Mouse (Mus musculus) embryonic facial prominence, embryonic 11.5 days (tissue): Measurements from ENCODE around the gene Pbrm1. TPM values are rescaled to one million over a fixed set of nuclear protein-coding genes. Genes with fewer than 3 reads are reported as not detected.
A peak's percentile ranks its signal among the peaks of the same experiment; 100 is the strongest.

ENCODE experiments used
- ATAC-seq: fragments of 200-750 bp; cut with Nextera tagmentation; replicated peaks from 2 replicates; pipeline ENCODE4 v1.8.0; 2017; ENCODE audit warnings: low read depth; ENCODE audit not compliant: insufficient number of reproducible peaks, low FRiP score, low TSS enrichment
- DNase-seq: peaks from one replicate; pipeline ENCODE4 v3.0.0-alpha.2; 2015; ENCODE audit warnings: low spot score
- H3K27ac ChIP-seq: fragments of 300-500 bp; sonication (generic); replicated peaks from 2 replicates; pipeline ENCODE4 v1.5.1; 2014; ENCODE audit warnings: mild to moderate bottlenecking, low read depth, low read length, control low read depth
- H3K27me3 ChIP-seq: fragments of 300-500 bp; sonication (generic); 2 replicates; pipeline ENCODE4 v1.6.1; 2014; ENCODE audit warnings: mild to moderate bottlenecking, low read length, moderate library complexity, mixed read lengths; ENCODE audit not compliant: control insufficient read depth, insufficient read depth
- H3K36me3 ChIP-seq: fragments of 300-500 bp; sonication (generic); replicated peaks from 2 replicates; pipeline ENCODE4 v1.6.1; 2014; ENCODE audit warnings: low read depth, mild to moderate bottlenecking, low read length, moderate library complexity, mixed read lengths; ENCODE audit not compliant: control insufficient read depth, insufficient read depth
- H3K4me1 ChIP-seq: fragments of 300-500 bp; sonication (generic); 2 replicates; pipeline ENCODE4 v1.6.1; 2014; ENCODE audit warnings: low read length, mixed read lengths; ENCODE audit not compliant: control insufficient read depth, insufficient read depth
- H3K4me2 ChIP-seq: fragments of 300-500 bp; sonication (generic); 2 replicates; pipeline ENCODE4 v1.6.1; 2014; ENCODE audit warnings: low read depth, mild to moderate bottlenecking, control low read depth, low read length, moderate library complexity
- H3K4me3 ChIP-seq: fragments of 300-500 bp; sonication (generic); 2 replicates; pipeline ENCODE4 v1.5.1; 2014; ENCODE audit warnings: low read depth, low read length, control low read depth
- H3K9ac ChIP-seq: fragments of 300-500 bp; sonication (generic); replicated peaks from 2 replicates; pipeline ENCODE4 v1.6.1; 2014; ENCODE audit warnings: mild to moderate bottlenecking, control low read depth, low read length
- H3K9me3 ChIP-seq: fragments of 300-500 bp; sonication (generic); replicated peaks from 2 replicates; pipeline ENCODE4 v1.6.1; 2016; ENCODE audit warnings: mild to moderate bottlenecking, low read length, inconsistent platforms, mixed read lengths; ENCODE audit not compliant: control insufficient read depth
- WGBS: fragments of 180-500 bp; shearing (Covaris S2); extraction: QIAGEN DNeasy Blood & Tissue Kit; methylation state at CpG from one replicate; pipeline ENCODE4 v1.1.7; 2014; 5-methylcytosine and 5-hydroxymethylcytosine counted together
- polyA plus RNA-seq: library from polyadenylated mRNA; unstranded; fragments of >200 nt; fragmentation: Nextera tagmentation; extraction: Ambion mirVana; gene quantifications from 2 replicates; pipeline ENCODE4 v1.2.1, GENCODE M21; 2014

Pbrm1 gene
- 123 and 125 TPM in 2 replicates for polyA plus RNA-seq

- peak within 1 kb of the TSS; percentile 55 for H3K4me2 ChIP-seq
- peaks cover 9% of the 10 kb centered on the region for H3K36me3 ChIP-seq
- H3K9me3 ChIP-seq, result no peaks in the 10 kb centered on the region
- DNase-seq (peak; percentile 97), ATAC-seq (peak; percentile 92)
- no peaks in the 10 kb centered on the region for H3K27me3 ChIP-seq
- WGBS, result 0% methylated on average over 41 of the region's 53 CpGs
- H3K9ac ChIP-seq, result peak within 1 kb of the TSS; percentile 98
- peak within 1 kb of the TSS; percentile 96 for H3K27ac ChIP-seq
- peaks cover 4% of the 10 kb centered on the region for H3K4me1 ChIP-seq
- H3K4me3 ChIP-seq, result peak within 1 kb of the TSS; percentile 83
These were observed at the start of gene Pbrm1, which contains the start of gene Gnl3 for GRCm38 (mm10) chr14:31018860-31019291. Gene Pbrm1, plus strand, starts transcription at chr14:31019138. Gene Gnl3, minus strand, starts transcription at chr14:31019152.

GRCm38 (mm10) chr14:30974204-30974603, 44.7 kb upstream of the Pbrm1 start:
- 73% methylated on average over 6 of the region's 6 CpGs for WGBS
- DNase-seq, result no peak
- no peak overlapping the region for H3K4me2 ChIP-seq
- H3K4me3 ChIP-seq, result no peak overlapping the region
- no peaks in the 10 kb centered on the region for H3K4me1 ChIP-seq
- H3K36me3 ChIP-seq, result no peaks in the 10 kb centered on the region
- no peaks in the 10 kb centered on the region for H3K27me3 ChIP-seq
- no peak for ATAC-seq
- no peak overlapping the region for H3K9ac ChIP-seq
- H3K27ac ChIP-seq, result no peak overlapping the region
- H3K9me3 ChIP-seq, result no peaks in the 10 kb centered on the region

- no peaks in the 10 kb centered on the region for H3K36me3 ChIP-seq
- no peak overlapping the region for H3K9ac ChIP-seq
- no peak overlapping the region for H3K4me3 ChIP-seq
- no peak for ATAC-seq
- H3K27me3 ChIP-seq, result no peaks in the 10 kb centered on the region
- WGBS, result 78% methylated on average over 3 of the region's 3 CpGs
- H3K4me1 ChIP-seq, result no peaks in the 10 kb centered on the region
- H3K4me2 ChIP-seq, result no peak overlapping the region
- no peaks in the 10 kb centered on the region for H3K9me3 ChIP-seq
- DNase-seq, result no peak
- H3K27ac ChIP-seq, result no peak overlapping the region
These were observed 42.7 kb upstream of the Pbrm1 start for GRCm38 (mm10) chr14:30976222-30976621.

GRCm38 (mm10) chr14:30996417-30996816, 22.5 kb upstream of the Pbrm1 start:
- Histone ChIP-seq H3K4me2 (no peak overlapping the region), H3K27ac (no peak overlapping the region), H3K27me3 (no peaks in the 10 kb centered on the region), H3K9ac (no peak overlapping the region), H3K9me3 (no peaks in the 10 kb centered on the region), H3K4me3 (no peak overlapping the region), H3K36me3 (no peaks in the 10 kb centered on the region), H3K4me1 (no peaks in the 10 kb centered on the region)
- no peak for DNase-seq
- ATAC-seq, result no peak

- H3K4me1 ChIP-seq, result no peaks in the 10 kb centered on the region
- no peak for ATAC-seq
- H3K36me3 ChIP-seq, result no peaks in the 10 kb centered on the region
- no peaks in the 10 kb centered on the region for H3K27me3 ChIP-seq
- no peak overlapping the region for H3K27ac ChIP-seq
- peak overlapping the region; percentile 93 for H3K9ac ChIP-seq
- H3K4me2 ChIP-seq, result peak overlapping the region; percentile 78
- no peaks in the 10 kb centered on the region for H3K9me3 ChIP-seq
- H3K4me3 ChIP-seq, result peak overlapping the region; percentile 93
- 62% methylated on average over 10 of the region's 10 CpGs for WGBS
- DNase-seq, result no peak
These were observed 18.6 kb upstream of the Pbrm1 start for GRCm38 (mm10) chr14:31000356-31000755.

GRCm38 (mm10) chr14:31000816-31001306, 18.1 kb upstream of the Pbrm1 start:
- H3K4me1 ChIP-seq, result no peaks in the 10 kb centered on the region
- H3K4me3 ChIP-seq, result peak overlapping the region; percentile 93
- under 1% methylated on average over 21 of the region's 21 CpGs for WGBS
- H3K27me3 ChIP-seq, result no peaks in the 10 kb centered on the region
- H3K4me2 ChIP-seq, result peak overlapping the region; percentile 78
- ATAC-seq, result no peak
- DNase-seq, result no peak
- 0 out of 2 replicates have a peak overlapping the region, but pooled peaks have one; percentile 85 for H3K27ac ChIP-seq
- no peaks in the 10 kb centered on the region for H3K36me3 ChIP-seq
- H3K9me3 ChIP-seq, result no peaks in the 10 kb centered on the region
- H3K9ac ChIP-seq, result peak overlapping the region; percentile 93

GRCm38 (mm10) chr14:31001307-31002205, 17.4 kb upstream of the Pbrm1 start, which contains the start of the genes Glt8d1 and Spcs1:
Gene Glt8d1, plus strand, starts transcription at chr14:31001400.
Gene Spcs1, minus strand, starts transcription at chr14:31001672.
- H3K4me2 ChIP-seq, result peak within 1 kb of the TSS; percentile 78
- peak within 1 kb of the TSS; percentile 93 for H3K9ac ChIP-seq
- H3K9me3 ChIP-seq, result no peaks in the 10 kb centered on the region
- peak within 1 kb of the TSS; percentile 93 for H3K4me3 ChIP-seq
- under 1% methylated on average over 80 of the region's 84 CpGs for WGBS
- H3K27me3 ChIP-seq, result no peaks in the 10 kb centered on the region
- no peaks in the 10 kb centered on the region for H3K4me1 ChIP-seq
- H3K27ac ChIP-seq, result peak within 1 kb of the TSS; percentile 85
- peak; percentile 88 for DNase-seq
- peak; percentile 89 for ATAC-seq
- no peaks in the 10 kb centered on the region for H3K36me3 ChIP-seq

- no peaks in the 10 kb centered on the region for H3K36me3 ChIP-seq
- ATAC-seq (no peak), DNase-seq (no peak)
- no peak overlapping the region for H3K27ac ChIP-seq
- H3K9me3 ChIP-seq, result no peaks in the 10 kb centered on the region
- H3K27me3 ChIP-seq, result no peaks in the 10 kb centered on the region
- no peak overlapping the region for H3K4me2 ChIP-seq
- H3K4me3 ChIP-seq, result no peak overlapping the region
- WGBS, result 94% methylated on average over 2 of the region's 2 CpGs
- no peak overlapping the region for H3K9ac ChIP-seq
- no peaks in the 10 kb centered on the region for H3K4me1 ChIP-seq
These were observed 14.4 kb upstream of the Pbrm1 start for GRCm38 (mm10) chr14:31004527-31004926.
